Mouse (Mus musculus) T-helper 1 cell (primary cell): ENCODE data around the gene Tcp11l1.

Experiments
- in situ Hi-C: fragments of 300-600 bp; cut with MboI, MseI; formaldehyde crosslinking; loops from one replicate; pipeline ENCODE4 v1.15.1; 2025; ENCODE audit warnings: high pct_unique_total_duplicates

The Tcp11l1 gene

DNA sequence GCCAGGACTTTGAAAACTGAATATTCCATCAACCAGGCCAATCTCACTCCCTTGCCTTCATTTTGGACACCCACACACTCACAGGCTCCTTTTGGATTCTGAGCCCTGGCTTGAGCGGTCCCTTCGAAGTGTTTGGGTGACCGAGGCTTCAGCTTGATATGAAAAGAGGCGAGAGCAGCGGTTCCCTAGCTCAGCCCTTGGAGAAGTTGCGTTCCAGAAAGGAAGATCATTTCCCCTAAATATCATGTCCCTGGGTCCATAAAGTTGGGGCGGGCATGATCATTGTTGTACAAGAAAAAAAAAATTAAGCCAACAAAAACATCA lies 479 bp upstream of the Tcp11l1 start:
- in situ Hi-C loops, result no loop called here

DNA sequence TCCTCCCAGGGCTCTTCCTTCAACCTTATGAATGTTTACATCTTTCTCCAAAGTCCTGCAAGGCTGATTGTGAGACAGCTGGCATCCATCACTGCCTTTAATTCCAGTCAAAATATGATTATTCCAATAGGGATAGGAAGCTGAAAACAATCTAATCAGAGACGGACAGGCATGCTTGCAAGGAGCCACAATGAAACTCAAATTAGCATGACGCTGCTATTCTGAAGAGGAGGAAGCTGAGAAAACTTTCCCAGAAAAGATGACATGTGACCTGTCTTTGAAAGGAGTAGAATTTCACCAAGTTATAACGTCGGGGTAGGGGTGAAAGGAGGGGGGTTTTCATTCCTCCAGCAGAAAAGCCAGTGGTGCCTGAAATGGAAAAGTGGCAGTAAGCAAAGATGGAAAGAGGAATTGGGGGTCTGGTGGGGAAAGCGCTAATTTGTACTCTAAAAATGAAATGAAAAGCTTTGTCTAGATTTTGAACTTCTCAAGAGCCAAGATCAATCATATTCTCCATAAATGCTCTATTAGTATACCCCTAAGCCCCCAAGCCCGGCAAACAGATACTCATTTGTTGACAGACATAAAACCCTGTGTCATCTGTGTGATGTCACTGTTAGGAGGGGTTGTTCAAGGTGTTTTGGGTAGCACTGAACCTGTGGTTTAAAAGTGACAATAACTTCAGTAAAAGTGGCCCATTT lies 1.1 kb downstream of the Tcp11l1 start:
- in situ Hi-C loops, result no loop called here

- in situ Hi-C loops, result no loop called here
These were observed 2.1 kb downstream of the Tcp11l1 start for GRCm38 (mm10) chr2:104709786-104710337.

- in situ Hi-C loops, result no loop called here
These were observed 7.6 kb downstream of the Tcp11l1 start for GRCm38 (mm10) chr2:104704355-104704754.

DNA sequence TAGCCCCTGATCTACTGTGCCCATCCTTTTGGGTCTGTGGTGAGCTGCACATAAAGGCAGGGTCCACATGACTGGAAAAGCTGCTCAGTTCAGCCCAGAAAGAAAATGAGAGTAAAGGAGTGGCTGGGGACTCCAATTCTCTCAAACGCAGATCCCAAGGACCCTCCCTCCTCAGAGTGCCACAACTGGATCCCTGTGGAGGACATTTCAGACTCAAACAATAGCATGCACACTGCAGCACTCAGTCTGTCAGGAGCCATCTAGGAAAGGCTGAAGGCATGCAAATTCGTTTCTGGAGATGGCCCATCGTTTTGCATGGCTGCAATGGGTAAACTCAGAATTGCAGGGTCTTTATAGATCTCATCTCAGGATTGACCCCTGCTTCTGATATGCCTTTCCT lies 8.8 kb downstream of the Tcp11l1 start:
- in situ Hi-C loops, result no loop called here

GRCm38 (mm10) chr2:104699659-104700058 lies 12.3 kb downstream of the Tcp11l1 start:
- in situ Hi-C loops, result no loop called here

- in situ Hi-C loops, result no loop called here
These were observed 19.4 kb downstream of the Tcp11l1 start for GRCm38 (mm10) chr2:104692551-104692950.

DNA sequence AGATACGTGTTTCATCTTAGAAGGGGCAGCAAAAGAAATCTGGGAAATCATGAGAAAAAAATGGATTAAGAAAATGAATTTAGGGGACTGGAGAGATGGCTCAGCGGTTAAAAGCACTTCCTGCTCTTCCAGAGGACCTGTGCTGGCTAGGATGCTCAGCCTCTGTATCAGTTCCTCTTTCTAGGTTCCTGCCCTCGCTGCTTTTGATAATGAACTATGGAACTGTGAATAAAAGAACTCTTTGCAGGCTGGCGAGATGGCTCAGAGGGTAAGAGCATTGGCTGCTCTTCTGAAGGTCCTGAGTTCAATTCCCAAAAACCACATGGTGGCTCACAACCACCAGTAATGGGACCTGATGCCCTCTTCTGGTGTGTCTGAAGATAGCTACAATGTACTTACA lies 21.2 kb downstream of the Tcp11l1 start:
- in situ Hi-C loops, result no loop called here

DNA sequence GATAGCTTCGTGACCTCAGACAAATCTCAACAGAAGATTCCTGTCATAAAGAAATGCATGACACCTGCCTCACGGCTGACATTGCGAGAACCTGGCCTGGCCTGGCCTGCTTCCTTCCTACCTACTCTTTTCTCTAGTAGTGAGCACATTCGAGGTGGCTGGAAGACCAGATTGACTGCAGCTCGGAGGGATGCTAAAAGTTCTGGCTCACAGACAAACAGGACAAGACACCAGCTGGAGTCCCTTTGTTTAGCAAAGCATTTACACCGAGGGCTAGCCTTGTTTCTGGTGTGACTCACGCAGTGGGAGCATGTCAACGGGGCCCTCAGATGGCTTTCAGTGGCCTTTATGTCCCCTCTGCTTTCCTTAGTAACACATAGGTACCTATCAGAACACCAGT lies 23.2 kb downstream of the Tcp11l1 start:
- in situ Hi-C loops, result no loop called here

DNA sequence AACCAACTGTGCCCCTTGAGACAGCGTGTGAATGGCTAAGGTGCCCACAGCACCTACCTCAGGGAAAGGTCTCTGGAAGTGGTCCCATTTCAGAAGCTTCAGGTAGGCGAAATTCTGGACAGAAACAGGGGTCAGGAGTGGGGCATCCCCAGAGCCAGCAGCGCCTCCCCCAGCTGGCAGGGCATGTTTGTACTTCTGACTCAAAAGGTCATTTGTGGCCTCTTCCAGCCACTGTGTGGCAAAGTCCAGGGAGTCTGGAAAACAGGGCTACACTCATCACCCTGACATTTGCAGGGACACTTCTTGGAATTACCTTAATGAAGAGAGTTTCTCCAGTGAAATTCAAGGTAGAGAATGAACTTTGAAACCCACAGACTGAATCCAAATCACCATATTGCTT lies 23.6 kb downstream of the Tcp11l1 start:
- in situ Hi-C loops, result no loop called here

DNA sequence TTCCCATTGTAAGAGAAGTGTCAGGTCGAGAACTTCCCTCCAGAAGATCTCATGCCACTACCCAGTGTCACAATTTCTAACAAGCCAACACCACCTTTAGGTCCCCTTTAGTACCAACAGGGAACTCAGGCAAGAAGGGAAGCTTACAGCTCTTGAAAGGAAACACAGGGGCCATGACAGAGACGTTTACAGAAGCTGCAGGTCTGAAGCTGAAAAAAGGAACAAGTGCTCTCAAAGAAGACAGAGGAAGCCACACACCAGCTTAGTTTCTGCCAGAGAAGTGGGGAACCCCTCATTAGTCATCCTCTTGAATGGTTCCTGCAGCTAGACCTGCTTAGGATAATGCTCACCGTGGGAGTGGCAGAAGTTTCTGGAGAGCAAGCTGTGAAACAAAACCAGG lies 24.7 kb downstream of the Tcp11l1 start:
- in situ Hi-C loops, result no loop called here

- in situ Hi-C loops, result no loop called here
These were observed 26.6 kb downstream of the Tcp11l1 start for GRCm38 (mm10) chr2:104685418-104685817.

DNA sequence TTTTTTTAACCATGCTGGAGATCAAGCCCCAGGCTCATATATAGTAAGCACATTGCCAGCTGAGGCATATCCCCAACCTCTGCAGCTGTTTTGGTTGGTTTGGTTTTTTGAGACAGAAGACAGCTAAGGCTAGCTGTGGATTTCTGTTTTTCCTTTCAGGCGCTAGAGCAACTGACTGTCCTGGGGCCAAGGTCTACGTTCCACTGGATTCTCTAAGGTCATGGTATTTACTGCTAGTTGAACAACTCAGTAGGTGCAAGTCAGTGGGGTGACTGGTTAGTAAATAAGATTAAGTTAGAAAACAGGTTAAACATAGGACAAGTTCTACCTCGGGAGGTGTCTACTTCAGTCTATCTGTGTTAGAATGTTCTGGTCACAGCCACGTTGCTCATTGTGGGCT lies 27.2 kb downstream of the Tcp11l1 start:
- in situ Hi-C loops, result loop anchor here (5.0 kb wide), 1 partner anchor 68 kb away; no protein-coding TSS in a partner anchor

GRCm38 (mm10) chr2:104677326-104677725 lies 34.6 kb downstream of the Tcp11l1 start:
- in situ Hi-C loops, result no loop called here

DNA sequence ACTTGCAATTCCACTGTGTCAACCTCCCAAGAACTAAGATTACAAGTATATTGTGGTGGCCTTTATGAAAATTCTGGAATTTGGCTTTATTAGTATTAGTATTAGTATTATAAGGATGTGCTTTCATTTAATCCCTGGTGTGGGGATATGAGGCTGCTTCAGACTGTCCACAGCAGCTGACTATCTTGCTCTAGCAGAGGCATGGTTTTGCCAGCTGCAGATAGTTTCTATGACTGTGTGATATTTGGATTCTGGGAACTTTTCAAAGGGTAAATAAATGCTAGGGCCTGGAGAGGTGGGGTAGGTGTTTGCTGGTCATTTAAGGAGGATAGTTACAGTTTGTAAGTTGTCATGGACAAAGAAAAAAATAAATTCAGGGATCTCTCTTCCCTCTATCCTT lies 40.2 kb downstream of the Tcp11l1 start:
- in situ Hi-C loops, result no loop called here

- in situ Hi-C loops, result no loop called here
These were observed 42.7 kb downstream of the Tcp11l1 start for GRCm38 (mm10) chr2:104669122-104669804.

DNA sequence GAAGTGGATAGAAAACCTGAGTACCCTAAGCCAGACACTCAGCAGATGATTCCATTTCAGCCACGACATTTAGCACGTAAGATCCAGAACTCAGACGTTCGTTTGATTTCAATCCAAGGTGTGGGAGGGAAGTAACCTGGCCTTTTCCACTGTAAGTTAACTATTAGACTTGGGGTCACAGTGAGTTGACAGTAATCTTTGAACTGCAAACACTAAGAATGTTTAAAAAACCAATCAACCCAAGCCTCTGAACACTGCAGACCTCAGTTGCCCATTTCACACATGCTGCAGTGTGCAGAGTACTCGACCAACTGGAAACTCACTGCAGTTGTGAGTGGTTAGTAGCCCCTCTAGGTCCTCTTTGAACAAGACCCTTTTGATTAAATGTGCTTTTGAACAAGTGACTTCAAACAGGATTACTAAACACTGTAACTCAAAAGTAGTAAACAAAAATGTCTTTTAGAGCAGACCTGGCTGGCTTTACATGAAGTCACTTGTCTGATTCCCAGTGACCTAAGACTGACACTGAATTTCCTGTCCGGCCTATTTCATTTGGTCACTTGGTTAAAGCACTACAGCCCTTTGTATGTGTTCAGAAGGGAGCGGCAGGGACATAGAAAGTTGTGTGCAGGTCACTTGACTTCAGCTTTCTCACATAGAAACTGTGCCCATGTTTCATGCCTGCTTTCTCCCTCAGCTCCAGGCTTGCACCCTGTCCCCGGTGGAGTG lies 48.4 kb downstream of the Tcp11l1 start:
- in situ Hi-C loops, result no loop called here

DNA sequence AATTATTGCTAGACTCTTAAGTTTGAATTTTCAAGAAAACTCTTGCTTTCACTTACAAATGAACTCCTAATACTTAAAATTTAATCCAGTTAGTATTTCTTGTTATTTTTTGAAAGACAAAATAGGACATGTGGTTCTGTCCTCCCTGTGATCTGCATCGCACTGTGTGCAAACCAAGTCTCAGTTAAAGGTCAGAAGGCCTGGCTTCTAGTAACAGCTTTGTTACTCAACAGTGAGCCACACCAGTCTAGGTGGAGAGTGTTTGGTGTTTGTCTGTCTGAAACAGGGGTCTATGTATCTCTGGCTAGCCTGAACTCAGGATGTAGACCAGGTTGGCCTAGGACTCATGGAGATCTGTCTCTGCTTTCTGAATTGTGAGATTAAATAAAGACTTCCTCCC lies 53.3 kb downstream of the Tcp11l1 start:
- in situ Hi-C loops, result no loop called here

GRCm38 (mm10) chr2:104615985-104616711 lies 95.8 kb downstream of the Tcp11l1 start:
- in situ Hi-C loops, result no loop called here

DNA sequence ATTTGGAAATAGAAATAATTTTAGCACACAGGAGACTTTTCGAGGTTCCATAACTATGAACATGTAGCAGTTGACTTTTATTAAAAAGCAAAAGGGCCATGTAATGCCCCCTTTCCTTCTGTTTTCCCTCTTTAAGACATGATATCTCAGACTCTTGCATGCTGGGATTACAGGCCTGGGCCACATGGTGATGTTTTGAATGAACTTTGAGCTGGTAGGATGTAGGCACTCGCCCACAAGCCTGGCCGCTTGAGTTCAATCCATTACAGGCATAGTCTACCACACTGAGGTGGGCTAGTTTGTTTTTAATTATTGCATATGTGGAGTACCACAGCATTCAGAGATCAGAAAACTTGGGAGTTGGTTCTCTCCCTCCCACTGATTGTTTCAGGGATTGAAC lies 97.2 kb downstream of the Tcp11l1 start:
- in situ Hi-C loops, result no loop called here
